ENCODE assay signal across 10 mouse cellular contexts in genomic region chr12:8798486-8799020, GRCm38 (mm10). TPM values are rescaled to one million over a fixed set of nuclear protein-coding genes. Genes with fewer than 3 reads are reported as not detected.
DNase-seq lines count a peak whose midpoint lies in the region; ATAC-seq lines count a peak whose summit lies in the region.
"Had no signal": no experiment of that assay in that cellular context is flagged by ENCODE, and none has a peak within 500 bp of the region (broad histone marks: within the 10 kb centered on the region; RNA-seq: fewer than 3 reads in every experiment).

No protein-coding gene starts in this region.

- H3K4me1 ChIP-seq in midbrain, embryonic 10.5 days: peaks cover 4% of the 10 kb centered on the region; the same call in 1 of the 2 replicates
- H3K4me1 ChIP-seq in midbrain, embryonic 13.5 days (replicated peaks): 0 out of 2 replicates have a peak, but pooled peaks cover 3% of the 10 kb centered on the region
- peaks cover 24% of the 10 kb centered on the region for H3K4me1 ChIP-seq in intestine, embryonic 16.5 days (ENCODE audit: control insufficient read depth, insufficient read depth, low read length)
- peaks cover 59% of the 10 kb centered on the region for H3K4me1 ChIP-seq in limb, embryonic 13.5 days
- peaks cover 32% of the 10 kb centered on the region for H3K4me1 ChIP-seq in stomach, embryonic 16.5 days (ENCODE audit: control insufficient read depth, insufficient read depth, low read length)

- 67% methylated on average over 9 of the region's 9 CpGs for WGBS in midbrain, embryonic 10.5 days
- WGBS in midbrain, embryonic 13.5 days: 63% methylated on average over 9 of the region's 9 CpGs
- 20% methylated on average over 9 of the region's 9 CpGs for WGBS in intestine, embryonic 16.5 days
- 13% methylated on average over 9 of the region's 9 CpGs for WGBS in limb, embryonic 13.5 days
- 20% methylated on average over 9 of the region's 9 CpGs for WGBS in stomach, embryonic 16.5 days

- H3K27ac ChIP-seq in midbrain, embryonic 10.5 days (replicated peaks): 0 out of 2 replicates have a peak overlapping the region, but pooled peaks have one; percentile 55
- H3K27ac ChIP-seq in midbrain, embryonic 13.5 days: no peak overlapping the region
- H3K27ac ChIP-seq in intestine, embryonic 16.5 days (ENCODE audit: low read length): peak overlapping the region; percentile 70
- H3K27ac ChIP-seq in limb, embryonic 13.5 days: peak overlapping the region; percentile 97
- H3K27ac ChIP-seq in stomach, embryonic 16.5 days (ENCODE audit: low read length): peak overlapping the region; percentile 80

- peaks cover 9% of the 10 kb centered on the region; the same call in 1 of the 2 replicates for H3K9me3 ChIP-seq in midbrain, embryonic 10.5 days (replicated peaks)
- no peaks in the 10 kb centered on the region for H3K9me3 ChIP-seq in midbrain, embryonic 13.5 days
- no peaks in the 10 kb centered on the region for H3K9me3 ChIP-seq in intestine, embryonic 16.5 days (ENCODE audit: control insufficient read depth, low read length)
- peaks cover 8% of the 10 kb centered on the region; the same call in 1 of the 2 replicates for H3K9me3 ChIP-seq in limb, embryonic 13.5 days
- no peaks in the 10 kb centered on the region; the same call in 1 of the 2 replicates for H3K9me3 ChIP-seq in stomach, embryonic 16.5 days (replicated peaks; ENCODE audit: control insufficient read depth, low read length)

- no peak for ATAC-seq in midbrain, embryonic 13.5 days
- peak; percentile 54 for ATAC-seq in intestine, embryonic 16.5 days
- peak; percentile 59 for ATAC-seq in limb, embryonic 13.5 days (ENCODE audit: low FRiP score, low read depth)
- peak; percentile 52; the same call in 1 of the 2 replicates for ATAC-seq in stomach, embryonic 16.5 days (ENCODE audit: insufficient read depth, low FRiP score)

- no peak overlapping the region for H3K4me3 ChIP-seq in midbrain, embryonic 10.5 days
- H3K4me3 ChIP-seq in midbrain, embryonic 13.5 days (replicated peaks): no peak overlapping the region
- no peak overlapping the region for H3K4me3 ChIP-seq in intestine, embryonic 16.5 days (ENCODE audit: low read length)
- no peak overlapping the region for H3K4me3 ChIP-seq in limb, embryonic 13.5 days
- H3K4me3 ChIP-seq in stomach, embryonic 16.5 days (replicated peaks; ENCODE audit: low read length): no peak overlapping the region

- no peaks in the 10 kb centered on the region for H3K27me3 ChIP-seq in midbrain, embryonic 10.5 days (ENCODE audit: low read depth, poor library complexity, severe bottlenecking)
- H3K27me3 ChIP-seq in midbrain, embryonic 13.5 days: no peaks in the 10 kb centered on the region
- H3K27me3 ChIP-seq in intestine, embryonic 16.5 days (replicated peaks; ENCODE audit: control insufficient read depth, insufficient read depth, low read length): no peaks in the 10 kb centered on the region
- no peaks in the 10 kb centered on the region for H3K27me3 ChIP-seq in limb, embryonic 13.5 days
- H3K27me3 ChIP-seq in stomach, embryonic 16.5 days (ENCODE audit: control insufficient read depth, insufficient read depth, low read length): no peaks in the 10 kb centered on the region

- no peak overlapping the region for H3K4me2 ChIP-seq in midbrain, embryonic 13.5 days (replicated peaks)
- H3K4me2 ChIP-seq in intestine, embryonic 16.5 days (ENCODE audit: low read depth, low read length): no peak overlapping the region
- 0 out of 2 replicates have a peak overlapping the region, but pooled peaks have one; percentile 30 for H3K4me2 ChIP-seq in limb, embryonic 13.5 days (replicated peaks)
- H3K4me2 ChIP-seq in stomach, embryonic 16.5 days (ENCODE audit: low read depth, low read length): no peak overlapping the region

- DNase-seq in midbrain, embryonic 10.5 days (ENCODE audit: low spot score): no peak
- DNase-seq in adrenal gland, adult 18-20 months (ENCODE audit: low spot score in 2 of 2): no peak
- no peak for DNase-seq in spleen, postnatal 4 days (ENCODE audit: low spot score in 2 of 2)
- DNase-seq in thymus, postnatal 25 days: no peak
- DNase-seq: cerebellum, adult 11 months; gastrocnemius, postnatal 36 days had no signal

- peaks cover 21% of the 10 kb centered on the region for H3K36me3 ChIP-seq in midbrain, embryonic 10.5 days
- H3K36me3 ChIP-seq in midbrain, embryonic 13.5 days: 0 out of 2 replicates have a peak, but pooled peaks cover 16% of the 10 kb centered on the region
- peaks cover 9% of the 10 kb centered on the region for H3K36me3 ChIP-seq in intestine, embryonic 16.5 days (ENCODE audit: control insufficient read depth, insufficient read depth, low read length)
- peaks cover 25% of the 10 kb centered on the region for H3K36me3 ChIP-seq in limb, embryonic 13.5 days
- H3K36me3 ChIP-seq in stomach, embryonic 16.5 days (ENCODE audit: control insufficient read depth, insufficient read depth, low read length): peaks cover 8% of the 10 kb centered on the region; the same call in 1 of the 2 replicates

- no peak overlapping the region for H3K9ac ChIP-seq in midbrain, embryonic 13.5 days (replicated peaks)
- peak overlapping the region; percentile 29; the same call in 1 of the 2 replicates for H3K9ac ChIP-seq in intestine, embryonic 16.5 days (ENCODE audit: low read depth, low read length)
- H3K9ac ChIP-seq in limb, embryonic 13.5 days: no peak overlapping the region; the same call in 1 of the 2 replicates
- peak overlapping the region; percentile 19 for H3K9ac ChIP-seq in stomach, embryonic 16.5 days (ENCODE audit: low read length)

RNA-seq across cellular contexts. Expression of gene Sdc1, which starts 27.4 kb away (rescaled TPM):
- polyA plus RNA-seq in midbrain, embryonic 10.5 days (2016; fragmentation: Nextera tagmentation; extraction: Ambion mirVana): 110 and 128 TPM in 2 replicates
- 30.1 and 30.8 TPM in 2 replicates for polyA plus RNA-seq in midbrain, embryonic 13.5 days (2015; fragmentation: Nextera tagmentation; extraction: Ambion mirVana)
- polyA plus RNA-seq in intestine, embryonic 16.5 days (2015; fragmentation: Nextera tagmentation; extraction: Ambion mirVana): 102 and 109 TPM in 2 replicates
- 252 and 254 TPM in 2 replicates for polyA plus RNA-seq in limb, embryonic 13.5 days (2015; fragmentation: Nextera tagmentation; extraction: Ambion mirVana)
- 181 and 205 TPM in 2 replicates for polyA plus RNA-seq in stomach, embryonic 16.5 days (2015; fragmentation: Nextera tagmentation; extraction: Ambion mirVana)
- total RNA-seq in adrenal gland, adult 18-20 months (2021): 10 to 100 TPM in 1 of 2 experiments, 1 to 10 TPM in 1; 7.6 to 15.9 TPM

Comparison
In these comparisons a context has a peak if more than half of its experiments do, and no peak if none do; other contexts are left out.
1. H3K9ac ChIP-seq: peak in intestine, embryonic 16.5 days (single experiment) and stomach, embryonic 16.5 days (single experiment); none in midbrain, embryonic 13.5 days (single experiment) and limb, embryonic 13.5 days (single experiment).